Mouse (Mus musculus) C2C12 (cell line): ENCODE measurements at regions not wholly inside any gene's neighbourhood (a gene's known extent, or its start where the extent isn't known, plus 50 kb on each side); places are given as distances from the start of the nearest gene placed in this dataset.

Experiments
- H3K27me3 ChIP-seq: one replicate; pipeline ENCODE4 v1.6.1; 2011; ENCODE audit not compliant: control insufficient read depth, insufficient read depth, insufficient read length
- H3K36me3 ChIP-seq: one replicate; pipeline ENCODE4 v1.6.1; 2011; ENCODE audit not compliant: control insufficient read depth, insufficient read depth
- H3K4me3 ChIP-seq: one replicate; pipeline ENCODE4 v1.5.1; 2011; ENCODE audit warnings: mild to moderate bottlenecking, control low read depth; ENCODE audit not compliant: poor library complexity, insufficient read depth, severe bottlenecking
- H3K79me2 ChIP-seq: one replicate; pipeline ENCODE4 v1.6.1; 2011; ENCODE audit not compliant: control insufficient read depth, insufficient read depth
- H3K79me3 ChIP-seq: one replicate; pipeline ENCODE4 v1.6.1; 2011; ENCODE audit warnings: low read depth, control low read depth
- H3ac ChIP-seq: one replicate; pipeline ENCODE3; 2011; ENCODE audit warnings: low read depth; ENCODE audit not compliant: control insufficient read depth, insufficient read length
- CEBPB ChIP-seq: IDR thresholded peaks from one replicate; pipeline ENCODE4 v1.6.1; 2011; ENCODE audit warnings: low read depth, mild to moderate bottlenecking, control low read depth, moderate library complexity
- CTCF ChIP-seq: IDR thresholded peaks from one replicate; pipeline ENCODE4 v1.5.1; 2011; ENCODE audit not compliant: control insufficient read depth, insufficient read depth, insufficient read length
- FOSL1 ChIP-seq: IDR thresholded peaks from one replicate; pipeline ENCODE4 v1.8.0; 2011; ENCODE audit warnings: mild to moderate bottlenecking, low read length; ENCODE audit not compliant: poor library complexity, insufficient read depth, severe bottlenecking
- MAX ChIP-seq: IDR thresholded peaks from one replicate; pipeline ENCODE4 v1.6.1; 2011; ENCODE audit warnings: mild to moderate bottlenecking, control low read depth
- MYOD1 ChIP-seq: IDR thresholded peaks from one replicate; pipeline ENCODE4 v1.6.1; 2011; ENCODE audit warnings: low read depth; ENCODE audit not compliant: control insufficient read depth, insufficient read length
- MYOG ChIP-seq: IDR thresholded peaks from one replicate; pipeline ENCODE4 v1.6.1; 2011; ENCODE audit not compliant: control insufficient read depth, insufficient read length; ENCODE audit errors: extremely low read depth
- USF1 ChIP-seq: IDR thresholded peaks from one replicate; pipeline ENCODE4 v1.6.1; 2011; ENCODE audit warnings: low read depth, mild to moderate bottlenecking, control low read depth, moderate library complexity

GRCm38 (mm10) chr5:112040678-112041077, 211.6 kb downstream of the Cryba4 start:
- Histone ChIP-seq H3K27me3 (peaks cover 32% of the 10 kb centered on the region), H3ac (no peak overlapping the region), H3K79me2 (no peaks in the 10 kb centered on the region), H3K4me3 (no peak overlapping the region), H3K36me3 (no peaks in the 10 kb centered on the region), H3K79me3 (no peaks in the 10 kb centered on the region)
- TF ChIP-seq CTCF = no peak
- no peak for TF ChIP-seq MYOD1
- no peak for TF ChIP-seq CEBPB
- no peak for TF ChIP-seq MAX
- TF ChIP-seq USF1 = no peak
- TF ChIP-seq FOSL1 = no peak
- no peak for TF ChIP-seq MYOG

- Histone ChIP-seq H3K27me3 (peaks cover 33% of the 10 kb centered on the region), H3K4me3 (no peak overlapping the region), H3ac (no peak overlapping the region), H3K79me2 (no peaks in the 10 kb centered on the region), H3K79me3 (no peaks in the 10 kb centered on the region), H3K36me3 (no peaks in the 10 kb centered on the region)
- no peak for TF ChIP-seq CEBPB
- no peak for TF ChIP-seq MYOD1
- TF ChIP-seq FOSL1 = no peak
- TF ChIP-seq MAX = no peak
- no peak for TF ChIP-seq CTCF
- TF ChIP-seq USF1 = no peak
- no peak for TF ChIP-seq MYOG
These were observed 211.0 kb downstream of the Cryba4 start for GRCm38 (mm10) chr5:112041285-112041684.

GRCm38 (mm10) chr5:112042236-112042635, 210.1 kb downstream of the Cryba4 start:
- TF ChIP-seq USF1 = no peak
- no peak for TF ChIP-seq FOSL1
- TF ChIP-seq CEBPB = no peak
- TF ChIP-seq CTCF = no peak
- no peak for TF ChIP-seq MAX
- TF ChIP-seq MYOD1 = no peak
- TF ChIP-seq MYOG = no peak
- H3K27me3 ChIP-seq = peaks cover 38% of the 10 kb centered on the region
- H3K4me3 ChIP-seq = no peak overlapping the region
- H3K79me2 ChIP-seq = no peaks in the 10 kb centered on the region
- no peak overlapping the region for H3ac ChIP-seq
- H3K79me3 ChIP-seq = no peaks in the 10 kb centered on the region
- H3K36me3 ChIP-seq = no peaks in the 10 kb centered on the region

GRCm38 (mm10) chr5:112050046-112050782, 202.1 kb downstream of the Cryba4 start:
- no peaks in the 10 kb centered on the region for H3K79me3 ChIP-seq
- TF ChIP-seq USF1 = no peak
- TF ChIP-seq MYOG = no peak
- TF ChIP-seq FOSL1 = no peak
- TF ChIP-seq MYOD1 = no peak
- TF ChIP-seq CEBPB = no peak
- TF ChIP-seq CTCF = no peak
- no peak for TF ChIP-seq MAX
- H3K4me3 ChIP-seq = no peak overlapping the region
- no peaks in the 10 kb centered on the region for H3K79me2 ChIP-seq
- H3K27me3 ChIP-seq = peaks cover 14% of the 10 kb centered on the region
- H3K36me3 ChIP-seq = no peaks in the 10 kb centered on the region
- no peak overlapping the region for H3ac ChIP-seq

GRCm38 (mm10) chr5:112050906-112051305, 201.4 kb downstream of the Cryba4 start:
- peaks cover 15% of the 10 kb centered on the region for H3K27me3 ChIP-seq
- H3K4me3 ChIP-seq = no peak overlapping the region
- H3ac ChIP-seq = no peak overlapping the region
- no peaks in the 10 kb centered on the region for H3K79me2 ChIP-seq
- H3K36me3 ChIP-seq = no peaks in the 10 kb centered on the region
- TF ChIP-seq FOSL1 (no peak), CTCF (no peak), MAX (no peak), MYOD1 (no peak), MYOG (no peak), CEBPB (no peak), USF1 (no peak)
- no peaks in the 10 kb centered on the region for H3K79me3 ChIP-seq

- H3K79me3 ChIP-seq = no peaks in the 10 kb centered on the region
These were observed 200.5 kb downstream of the Cryba4 start for GRCm38 (mm10) chr5:112051786-112052185.

More at GRCm38 (mm10) chr5:112051786-112052185, 200.5 kb downstream of the Cryba4 start:
- H3K4me3 ChIP-seq = no peak overlapping the region
- H3ac ChIP-seq = no peak overlapping the region
- TF ChIP-seq MYOG (no peak), CEBPB (no peak), MAX (no peak), USF1 (no peak), MYOD1 (no peak), CTCF (no peak), FOSL1 (no peak)
- no peaks in the 10 kb centered on the region for H3K36me3 ChIP-seq
- no peaks in the 10 kb centered on the region for H3K79me2 ChIP-seq
- peaks cover 6% of the 10 kb centered on the region for H3K27me3 ChIP-seq
